Mouse (Mus musculus) heart, embryonic 16.5 days (tissue): ENCODE measurements around the gene Gnai2. TPM values are rescaled to one million over a fixed set of nuclear protein-coding genes. Genes with fewer than 3 reads are reported as not detected.
"Not testable (repeated sequence)": the region's sequence is repeated elsewhere in the genome, so short reads cannot be mapped to it uniquely, and the experiment has no call there.

Source experiments
- ATAC-seq: fragments of 200-750 bp; cut with Nextera tagmentation; replicated peaks from 2 replicates; pipeline ENCODE4 v1.8.0; 2017; ENCODE audit warnings: moderate number of reproducible peaks; ENCODE audit not compliant: insufficient read depth, low FRiP score; ENCODE audit errors: extremely low read depth
- H3K27ac ChIP-seq: fragments of 300-500 bp; sonication (generic); 2 replicates; pipeline ENCODE4 v1.5.1; 2014; ENCODE audit warnings: mild to moderate bottlenecking, low read length, control low read depth, moderate library complexity
- H3K27me3 ChIP-seq: fragments of 300-500 bp; sonication (generic); 2 replicates; pipeline ENCODE4 v1.6.1; 2014; ENCODE audit warnings: low read length, mixed read lengths; ENCODE audit not compliant: control insufficient read depth, insufficient read depth
- H3K36me3 ChIP-seq: fragments of 300-500 bp; sonication (generic); 2 replicates; pipeline ENCODE4 v1.6.1; 2014; ENCODE audit not compliant: control insufficient read depth, insufficient read depth
- H3K4me1 ChIP-seq: fragments of 300-500 bp; sonication (generic); 2 replicates; pipeline ENCODE4 v1.6.1; 2014; ENCODE audit warnings: low read length, mixed read lengths; ENCODE audit not compliant: control insufficient read depth, insufficient read depth
- H3K4me2 ChIP-seq: fragments of 300-500 bp; sonication (generic); 2 replicates; pipeline ENCODE4 v1.6.1; 2014; ENCODE audit warnings: low read depth, mild to moderate bottlenecking, control low read depth, low read length
- H3K4me3 ChIP-seq: fragments of 300-500 bp; sonication (generic); 2 replicates; pipeline ENCODE4 v1.5.1; 2014; ENCODE audit warnings: mild to moderate bottlenecking, control low read depth, low read length
- H3K9ac ChIP-seq: fragments of 300-500 bp; sonication (generic); 2 replicates; pipeline ENCODE4 v1.6.1; 2014; ENCODE audit warnings: low read length, control low read depth
- H3K9me3 ChIP-seq: fragments of 300-500 bp; sonication (generic); replicated peaks from 2 replicates; pipeline ENCODE4 v1.6.1; 2016; ENCODE audit warnings: low read length; ENCODE audit not compliant: control insufficient read depth
- WGBS: fragments of 180-500 bp; shearing (Covaris S2); extraction: QIAGEN DNeasy Blood & Tissue Kit; methylation state at CpG from one replicate; pipeline ENCODE4 v1.1.7; 2014; 5-methylcytosine and 5-hydroxymethylcytosine counted together
- polyA plus RNA-seq: library from polyadenylated mRNA; unstranded; fragments of >200 nt; fragmentation: Nextera tagmentation; extraction: Ambion mirVana; gene quantifications from 2 replicates; pipeline ENCODE4 v1.2.1, GENCODE M21; 2015

The Gnai2 gene
- polyA plus RNA-seq, result 419 and 458 TPM in 2 replicates

DNA sequence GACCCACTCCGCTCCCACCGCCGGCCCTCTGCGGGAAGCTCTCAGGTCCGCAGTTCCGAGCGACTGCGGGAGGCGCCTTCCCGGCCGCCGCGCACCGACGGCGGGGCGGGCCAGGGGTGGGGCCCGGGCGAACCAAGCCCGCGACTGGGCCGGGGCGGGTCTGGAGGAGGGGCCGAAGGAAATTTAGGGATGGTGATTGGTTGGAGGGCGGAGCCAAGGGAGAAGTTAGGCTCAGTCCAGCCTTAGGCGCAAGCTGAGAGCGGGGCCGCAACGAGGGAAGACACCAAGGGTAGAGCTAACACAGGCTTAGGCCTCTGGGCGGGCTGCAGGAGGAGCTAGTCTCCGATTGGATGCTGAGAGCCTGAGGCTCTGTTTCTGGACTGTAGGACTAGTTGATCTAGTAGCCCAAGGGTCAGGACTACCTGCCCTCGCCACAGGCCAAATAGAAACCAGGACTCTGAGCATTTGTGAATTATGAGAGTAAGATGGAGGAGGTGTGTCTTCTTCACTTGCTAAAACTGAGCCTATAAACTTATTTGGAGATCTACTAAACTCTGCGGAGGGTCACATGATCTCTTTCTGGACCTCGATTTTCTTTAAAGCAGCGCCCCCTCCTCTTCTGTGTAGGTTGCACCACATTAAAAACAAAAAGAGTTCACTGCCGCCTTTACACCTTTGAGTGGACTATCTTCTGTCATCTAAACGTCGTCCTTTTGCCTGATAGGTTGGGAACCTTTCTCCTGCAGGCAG, at the start of gene Gnai2:
Gnai2 (minus strand) TSS at position 89 of the 750 bp plus-strand sequence.
- Histone ChIP-seq H3K4me2 (peak within 1 kb of the TSS; percentile 96), H3K27me3 (no peaks in the 10 kb centered on the region), H3K36me3 (0 out of 2 replicates have a peak, but pooled peaks cover 2% of the 10 kb centered on the region), H3K9ac (peak within 1 kb of the TSS; percentile 93), H3K27ac (peak within 1 kb of the TSS; percentile 95), H3K9me3 (no peaks in the 10 kb centered on the region), H3K4me3 (peak within 1 kb of the TSS; percentile 82), H3K4me1 (peaks cover 30% of the 10 kb centered on the region)
- 4% methylated on average over 38 of the region's 38 CpGs for WGBS
- peak; percentile 92 for ATAC-seq

DNA sequence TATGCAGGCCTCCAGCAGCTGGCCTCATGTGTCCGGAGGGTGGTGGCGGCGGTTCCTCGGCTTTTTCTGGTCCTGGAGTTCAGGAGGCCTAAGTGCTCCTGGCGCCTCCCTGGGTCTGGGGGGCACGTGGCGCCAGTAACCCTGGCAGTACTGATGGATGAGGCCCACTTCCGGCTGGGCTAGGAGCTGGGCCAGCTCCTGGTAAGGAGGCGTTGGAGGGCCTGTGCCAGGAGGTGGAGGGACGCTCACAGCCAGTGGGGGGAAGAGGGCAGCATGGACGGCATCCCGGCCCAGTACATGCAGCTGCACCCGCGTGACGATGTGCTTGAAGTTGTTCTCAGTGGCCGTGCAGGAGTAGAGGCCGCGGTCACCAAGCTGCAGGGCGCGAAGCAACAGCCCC, 47.2 kb upstream of the Gnai2 start:
- 84% methylated on average over 20 of the region's 20 CpGs for WGBS
- no peak overlapping the region for H3K27ac ChIP-seq
- no peaks in the 10 kb centered on the region for H3K9me3 ChIP-seq
- H3K4me3 ChIP-seq, result no peak overlapping the region
- H3K36me3 ChIP-seq, result no peaks in the 10 kb centered on the region
- H3K27me3 ChIP-seq, result peaks cover 5% of the 10 kb centered on the region
- H3K4me2 ChIP-seq, result no peak overlapping the region
- peaks cover 3% of the 10 kb centered on the region; the same call in 1 of the 2 replicates for H3K4me1 ChIP-seq
- no peak for ATAC-seq
- H3K9ac ChIP-seq, result no peak overlapping the region

DNA sequence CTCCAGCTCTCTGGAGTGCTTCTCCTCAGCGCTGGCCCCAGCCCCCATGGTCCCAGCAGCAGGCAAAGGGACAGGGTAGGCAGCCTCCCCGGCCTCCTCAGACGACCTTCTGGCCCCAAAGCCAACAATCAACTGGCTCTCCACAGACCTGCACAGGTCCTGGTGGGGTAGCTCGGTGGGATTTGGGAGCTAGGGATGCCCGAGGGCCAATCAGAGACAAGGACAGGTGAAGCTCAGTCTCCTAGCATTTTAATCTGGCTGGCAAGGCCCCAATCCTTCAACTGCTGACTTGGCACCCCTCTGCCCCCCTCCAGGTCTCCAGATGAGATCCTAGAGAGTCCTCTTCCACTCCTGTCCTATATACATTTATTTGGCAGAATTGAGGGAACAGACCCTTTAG, 44.3 kb upstream of the Gnai2 start, which contains the start of gene Gnat1:
Gnat1 (minus strand) TSS at position 212 of the 400 bp plus-strand sequence.
- Histone ChIP-seq H3K4me3 (no peak within 1 kb of the TSS), H3K27ac (no peak within 1 kb of the TSS), H3K4me2 (no peak within 1 kb of the TSS), H3K9ac (no peak within 1 kb of the TSS), H3K27me3 (peaks cover 32% of the 10 kb centered on the region), H3K36me3 (no peaks in the 10 kb centered on the region), H3K9me3 (no peaks in the 10 kb centered on the region), H3K4me1 (peaks cover 6% of the 10 kb centered on the region; the same call in 1 of the 2 replicates)
- ATAC-seq, result no peak
- 46% methylated on average over 5 of the region's 5 CpGs for WGBS

DNA sequence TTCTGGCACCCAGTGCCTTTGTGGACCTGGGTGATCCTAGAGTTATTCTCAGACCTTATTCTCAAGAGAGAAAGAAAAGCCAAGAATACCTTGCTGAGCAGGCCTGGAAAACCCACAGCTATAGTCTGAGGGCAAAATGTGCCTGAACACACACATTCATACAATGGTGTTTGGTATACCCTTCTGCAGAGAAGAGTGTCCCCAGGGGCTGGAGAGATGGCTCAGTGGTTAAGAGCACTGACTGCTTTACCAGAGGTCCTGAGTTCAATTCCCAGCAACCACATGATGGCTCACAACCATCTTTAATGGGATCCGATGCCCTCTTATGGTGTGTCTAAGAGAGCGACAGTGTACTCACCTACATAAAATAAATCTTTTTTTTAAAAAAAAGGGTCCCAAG, 43.7 kb upstream of the Gnai2 start:
- Histone ChIP-seq H3K27ac (no peak overlapping the region), H3K27me3 (peaks cover 33% of the 10 kb centered on the region), H3K9ac (no peak overlapping the region), H3K4me2 (no peak overlapping the region), H3K4me3 (no peak overlapping the region), H3K36me3 (no peaks in the 10 kb centered on the region), H3K4me1 (peaks cover 6% of the 10 kb centered on the region; the same call in 1 of the 2 replicates), H3K9me3 (no peaks in the 10 kb centered on the region)
- WGBS, result 96% methylated on average over 2 of the region's 2 CpGs
- no peak for ATAC-seq

DNA sequence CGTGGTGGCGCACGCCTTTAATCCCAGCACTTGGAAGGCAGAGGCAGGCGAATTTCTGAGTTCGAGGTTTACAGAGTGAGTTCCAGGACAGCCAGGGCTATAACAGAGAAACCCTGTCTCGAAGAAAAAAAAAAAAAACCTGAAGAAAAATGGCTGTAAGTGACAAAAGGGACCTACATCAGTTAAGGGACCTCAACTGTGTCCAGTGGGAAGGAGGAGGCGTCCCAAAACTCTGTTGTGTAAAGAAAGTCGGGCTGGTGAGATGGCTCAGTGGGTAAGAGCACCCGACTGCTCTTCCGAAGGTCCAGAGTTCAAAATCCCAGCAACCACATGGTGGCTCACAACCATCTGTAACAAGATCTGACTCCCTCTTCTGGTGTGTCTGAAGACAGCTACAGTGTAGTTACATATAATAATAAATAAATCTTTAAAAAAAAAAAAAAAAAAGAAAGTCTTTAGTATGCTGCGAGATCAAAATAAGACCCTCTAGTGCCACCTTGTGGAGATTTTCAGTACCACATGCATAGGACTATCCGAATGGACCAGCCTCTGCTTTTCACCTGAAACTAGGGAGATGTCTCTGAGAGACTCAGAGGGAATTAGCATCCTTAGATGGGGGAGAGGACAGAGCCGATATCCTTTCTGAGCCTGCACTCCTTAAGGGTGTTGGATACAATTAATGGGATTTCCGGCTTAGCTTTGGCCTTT, 42.8 kb upstream of the Gnai2 start:
- not testable (repeated sequence) for H3K4me1 ChIP-seq, H3K9me3 ChIP-seq, H3K36me3 ChIP-seq, H3K27ac ChIP-seq, H3K9ac ChIP-seq, H3K4me2 ChIP-seq, H3K4me3 ChIP-seq
- peaks cover 35% of the 10 kb centered on the region for H3K27me3 ChIP-seq
- 0 out of 2 replicates have a peak, but pooled peaks have one; percentile 25 for ATAC-seq
- WGBS, result 29% methylated on average over 14 of the region's 14 CpGs

DNA sequence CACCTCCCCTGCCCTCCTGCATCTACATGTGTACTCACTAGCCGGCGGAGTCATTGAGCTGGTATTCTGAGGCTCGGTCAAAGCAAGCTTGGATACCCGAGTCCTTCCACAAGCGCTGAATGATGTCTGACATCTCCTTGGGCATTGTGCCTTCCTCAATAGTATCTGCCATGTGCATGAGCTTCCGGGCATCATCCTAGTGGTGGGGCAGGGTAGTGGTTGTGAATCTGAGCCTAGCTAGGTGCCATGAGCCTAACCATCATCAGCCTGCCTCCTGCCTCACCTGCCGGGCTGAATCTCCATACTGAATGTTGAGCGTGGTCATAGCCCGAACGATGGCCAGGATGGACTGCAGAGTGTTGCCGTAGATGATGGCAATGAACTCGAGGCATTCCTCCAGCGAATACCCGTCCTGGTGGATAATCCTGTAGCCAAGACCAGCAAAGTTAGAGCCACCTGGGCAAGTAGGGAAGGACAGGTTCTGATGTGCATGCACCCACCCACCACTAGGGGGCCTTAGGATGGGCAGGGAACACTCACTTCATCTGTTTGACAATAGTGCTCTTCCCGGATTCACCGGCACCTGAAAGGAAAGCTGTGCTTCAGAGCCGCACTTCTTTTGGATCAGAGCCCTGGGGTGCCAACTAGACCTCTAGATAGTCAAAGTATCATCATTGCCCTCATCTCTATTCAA, 42.1 kb upstream of the Gnai2 start:
- no peak overlapping the region for H3K4me2 ChIP-seq
- H3K9me3 ChIP-seq, result no peaks in the 10 kb centered on the region
- no peak overlapping the region for H3K4me3 ChIP-seq
- peaks cover 35% of the 10 kb centered on the region for H3K27me3 ChIP-seq
- WGBS, result 15% methylated on average over 17 of the region's 17 CpGs
- H3K27ac ChIP-seq, result no peak overlapping the region
- no peak for ATAC-seq
- peaks cover 6% of the 10 kb centered on the region; the same call in 1 of the 2 replicates for H3K4me1 ChIP-seq
- no peak overlapping the region for H3K9ac ChIP-seq
- H3K36me3 ChIP-seq, result no peaks in the 10 kb centered on the region

DNA sequence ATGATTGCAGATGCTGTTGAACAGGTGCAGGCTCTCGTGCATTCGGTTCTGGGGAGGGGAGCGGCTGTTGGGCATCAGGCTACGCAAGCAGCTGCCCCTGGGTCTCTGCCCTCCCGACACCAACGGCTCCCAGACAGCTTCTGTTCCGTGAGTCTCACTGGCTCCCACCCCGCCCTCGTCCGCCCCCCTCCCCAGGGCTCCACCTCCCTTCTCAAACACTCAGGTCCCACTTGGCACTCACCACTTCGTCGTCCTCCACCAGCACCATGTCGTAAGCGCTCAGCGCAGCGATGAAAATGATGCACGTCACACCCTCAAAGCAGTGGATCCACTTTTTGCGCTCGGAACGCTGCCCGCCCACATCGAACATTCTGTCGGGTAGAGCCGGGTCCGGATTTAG, 41.1 kb upstream of the Gnai2 start:
- Histone ChIP-seq H3K4me3 (peak overlapping the region; percentile 38), H3K27me3 (peaks cover 35% of the 10 kb centered on the region), H3K36me3 (no peaks in the 10 kb centered on the region), H3K4me1 (peaks cover 6% of the 10 kb centered on the region; the same call in 1 of the 2 replicates), H3K9ac (0 out of 2 replicates have a peak overlapping the region, but pooled peaks have one; percentile 16), H3K9me3 (no peaks in the 10 kb centered on the region), H3K4me2 (peak overlapping the region; percentile 59), H3K27ac (no peak overlapping the region)
- ATAC-seq, result 0 out of 2 replicates have a peak, but pooled peaks have one; percentile 5
- WGBS, result 3% methylated on average over 25 of the region's 25 CpGs

DNA sequence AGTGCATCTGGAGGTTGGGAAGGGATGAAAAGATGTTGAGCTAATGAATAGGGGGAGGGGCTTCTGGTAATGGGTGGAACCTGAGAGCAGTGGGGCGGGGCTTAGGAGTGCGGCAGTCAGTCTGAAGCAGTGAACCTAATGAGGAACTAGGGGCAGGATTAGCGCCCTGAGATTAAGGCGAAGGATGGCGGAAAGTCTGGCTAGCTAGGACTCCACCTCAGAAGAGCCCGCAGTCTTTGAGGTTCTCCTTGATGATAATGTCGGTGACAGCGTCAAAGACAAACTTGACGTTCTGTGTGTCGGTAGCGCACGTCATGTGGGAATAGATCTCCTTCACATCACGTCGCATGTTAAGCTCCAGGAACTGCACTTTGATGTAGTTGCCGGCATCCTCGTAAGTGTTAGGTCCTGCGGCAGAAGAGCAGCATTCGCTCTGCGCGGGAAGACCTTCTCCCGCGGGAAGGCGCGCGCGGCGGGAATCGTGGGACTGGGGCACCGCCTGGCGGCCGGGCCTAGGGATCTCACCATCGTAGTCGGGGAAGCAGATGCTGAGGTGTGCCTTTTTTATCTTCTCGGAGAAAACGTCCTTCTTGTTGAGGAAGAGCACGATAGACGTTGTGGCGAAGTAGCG, 40.6 kb upstream of the Gnai2 start:
- Histone ChIP-seq H3K27me3 (peaks cover 35% of the 10 kb centered on the region), H3K4me1 (peaks cover 6% of the 10 kb centered on the region; the same call in 1 of the 2 replicates), H3K4me2 (peak overlapping the region; percentile 59), H3K36me3 (no peaks in the 10 kb centered on the region), H3K27ac (no peak overlapping the region), H3K9ac (0 out of 2 replicates have a peak overlapping the region, but pooled peaks have one; percentile 16), H3K9me3 (no peaks in the 10 kb centered on the region), H3K4me3 (peak overlapping the region; percentile 38)
- WGBS, result under 1% methylated on average over 39 of the region's 39 CpGs
- ATAC-seq, result peak; percentile 76
